Mouse (Mus musculus): ENCODE measurements around the gene Saa1. TPM values are rescaled to one million over a fixed set of nuclear protein-coding genes. Genes with fewer than 3 reads are reported as not detected.

Gene Saa1
- polyA plus RNA-seq, 1 experiment, result 1.2 TPM

- H3K4me1 ChIP-seq (ENCODE audit: control insufficient read depth, insufficient read depth, low read length), result no peaks in the 10 kb centered on the region
- no peak overlapping the region for H3K27ac ChIP-seq (ENCODE audit: control insufficient read depth, insufficient read depth, low read depth, low read length)
- peaks cover 3% of the 10 kb centered on the region for H3K36me3 ChIP-seq (ENCODE audit: control insufficient read depth, insufficient read depth, low read length)
- no peak overlapping the region for H3K4me3 ChIP-seq (ENCODE audit: control insufficient read depth, low read depth, low read length)
- TF ChIP-seq POLR2A (IDR thresholded peaks at IDR 0.05; ENCODE audit: control insufficient read depth, low read depth, low read length) (no peak), CTCF (IDR thresholded peaks at IDR 0.05; ENCODE audit: control insufficient read depth, insufficient read depth, insufficient replicate concordance, low read depth, low read length) (no peak)
- H3K27me3 ChIP-seq (ENCODE audit: control insufficient read depth, insufficient read depth, low read length), result no peaks in the 10 kb centered on the region
Measured at GRCm38 (mm10) chr7:46700521-46701025, 42.2 kb downstream of the Saa1 start.

- Histone ChIP-seq H3K27me3 (ENCODE audit: control insufficient read depth, insufficient read depth, low read length) (no peaks in the 10 kb centered on the region), H3K27ac (ENCODE audit: control insufficient read depth, insufficient read depth, low read depth, low read length) (no peak overlapping the region), H3K4me3 (ENCODE audit: control insufficient read depth, low read depth, low read length) (no peak overlapping the region), H3K4me1 (ENCODE audit: control insufficient read depth, insufficient read depth, low read length) (no peaks in the 10 kb centered on the region), H3K36me3 (ENCODE audit: control insufficient read depth, insufficient read depth, low read length) (peaks cover 6% of the 10 kb centered on the region)
- TF ChIP-seq CTCF (IDR thresholded peaks at IDR 0.05; ENCODE audit: control insufficient read depth, insufficient read depth, insufficient replicate concordance, low read depth, low read length) (no peak), POLR2A (IDR thresholded peaks at IDR 0.05; ENCODE audit: control insufficient read depth, low read depth, low read length) (no peak)
Measured at GRCm38 (mm10) chr7:46696754-46697153, 46.0 kb downstream of the Saa1 start.

Other genes with a start within 250 kb of the Saa1 start
- 6.8 and 7.7 TPM in 2 replicates for gene Sergef, start 103.2 kb downstream of the Saa1 start, polyA plus RNA-seq (2012; rRNA removed)
- 0.22 TPM in 1 of 2 replicates, not detected in the other for gene Tph1, start 70.4 kb downstream of the Saa1 start, polyA plus RNA-seq (2012; rRNA removed)
- 8.7 and 9.5 TPM in 2 replicates for gene Saal1, start 32.3 kb downstream of the Saa1 start, polyA plus RNA-seq (2012; rRNA removed)
- not detected in 2 replicates for gene Saa3, start 27.3 kb downstream of the Saa1 start, polyA plus RNA-seq (2012; rRNA removed)
- 0.06 and 0.09 TPM in 2 replicates for gene Saa4, start 10.4 kb downstream of the Saa1 start, polyA plus RNA-seq (2012; rRNA removed)
- gene Saa2, start 8.8 kb upstream of the Saa1 start, polyA plus RNA-seq (2012; rRNA removed), result not detected in 2 replicates
- 13.1 and 16.5 TPM in 2 replicates for gene Hps5, start 53.1 kb upstream of the Saa1 start, polyA plus RNA-seq (2012; rRNA removed)
- gene Gtf2h1, start 53.1 kb upstream of the Saa1 start, polyA plus RNA-seq (2012; rRNA removed), result 32.3 and 32.7 TPM in 2 replicates
- 979 and 1,018 TPM in 2 replicates for gene Ldha, start 98.5 kb upstream of the Saa1 start, polyA plus RNA-seq (2012; rRNA removed)
- 2,921 and 3,733 TPM in 2 replicates for gene Ldhc, start 118.2 kb upstream of the Saa1 start, polyA plus RNA-seq (2012; rRNA removed)
- 38.3 and 45.7 TPM in 2 replicates for gene Tsg101, start 177.0 kb upstream of the Saa1 start, polyA plus RNA-seq (2012; rRNA removed)
- gene Uevld, start 215.5 kb upstream of the Saa1 start, polyA plus RNA-seq (2012; rRNA removed), result 2.4 and 2.9 TPM in 2 replicates
- gene Gm9999, start 240.6 kb upstream of the Saa1 start, polyA plus RNA-seq (2012; rRNA removed), result 1,349 and 1,518 TPM in 2 replicates